Mouse (Mus musculus) monocyte, adult 5-6 weeks (primary cell): ENCODE data around the gene Gm47995. TPM values are rescaled to one million over a fixed set of nuclear protein-coding genes. Genes with fewer than 3 reads are reported as not detected.

Experiments used
- ATAC-seq: fragments of 153-309, 156-312 bp; replicated peaks from 2 replicates; pipeline ENCODE4 v1.8.0; 2017; ENCODE audit warnings: mild to moderate bottlenecking; ENCODE audit not compliant: low TSS enrichment, insufficient number of reproducible peaks, severe bottlenecking, poor library complexity, low FRiP score
- total RNA-seq: library from RNA; stranded (forward); fragments of 200-1000, 200-491, 200-594 nt; gene quantifications from 3 replicates; pipeline ENCODE4 v1.2.3, GENCODE M21; 2017

Gm47995 gene
- total RNA-seq, 1 experiment from 2014 or later: not detected

DNA sequence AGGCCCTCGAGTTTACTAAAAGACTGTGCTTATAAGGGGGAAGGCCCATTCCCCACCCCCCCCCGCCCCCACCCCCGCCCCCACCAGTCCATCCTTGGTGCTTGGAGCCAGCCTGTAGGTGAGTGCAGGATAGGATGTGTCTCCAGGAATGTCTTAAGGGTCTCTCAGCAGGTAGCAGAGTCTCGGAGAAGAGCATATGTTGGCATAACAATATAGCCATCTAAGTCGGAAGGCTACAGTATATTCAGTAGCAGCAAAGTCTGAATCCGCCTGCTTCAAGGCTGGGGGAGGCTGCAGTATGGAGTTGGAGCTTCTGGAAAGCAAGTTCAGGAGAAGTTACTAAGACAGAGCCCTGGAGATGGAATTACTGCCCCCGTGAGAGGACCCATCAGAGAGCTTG lies 21.9 kb downstream of the Gm47995 start:
- no peak for ATAC-seq

DNA sequence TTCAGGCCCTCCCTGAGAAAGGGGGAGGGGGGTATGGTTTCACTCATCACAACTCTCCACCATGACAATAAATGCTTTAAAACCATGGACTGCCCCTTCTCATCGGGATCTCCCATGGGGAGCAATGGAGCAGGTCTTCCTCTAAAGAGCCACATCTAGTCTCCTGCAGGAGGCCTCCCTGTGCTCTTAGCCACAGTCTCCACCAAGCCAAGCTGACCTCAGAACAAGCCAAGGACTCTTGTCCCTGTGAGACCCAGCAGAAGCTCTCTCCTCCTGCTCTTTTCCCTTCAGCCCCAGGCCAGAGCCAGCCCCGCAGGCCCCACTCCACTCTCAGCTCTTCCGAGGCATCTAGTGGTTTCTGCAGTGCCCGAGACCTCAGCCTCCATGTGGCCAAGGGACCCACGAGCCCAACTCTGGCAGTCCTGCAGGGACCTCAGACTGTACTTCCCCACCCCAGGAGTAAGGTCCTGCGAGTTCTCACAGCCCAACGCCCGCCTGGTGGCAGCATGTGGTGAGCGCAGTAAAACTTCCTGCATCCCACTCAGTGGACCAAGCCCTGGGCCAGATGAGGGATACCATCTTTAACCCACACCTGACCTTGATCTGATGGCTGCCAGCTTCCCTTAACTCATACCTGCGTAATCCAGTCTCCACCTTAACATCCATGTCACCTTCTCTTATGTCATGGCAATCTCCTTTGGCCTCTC lies 24.5 kb downstream of the Gm47995 start:
- ATAC-seq: no peak

DNA sequence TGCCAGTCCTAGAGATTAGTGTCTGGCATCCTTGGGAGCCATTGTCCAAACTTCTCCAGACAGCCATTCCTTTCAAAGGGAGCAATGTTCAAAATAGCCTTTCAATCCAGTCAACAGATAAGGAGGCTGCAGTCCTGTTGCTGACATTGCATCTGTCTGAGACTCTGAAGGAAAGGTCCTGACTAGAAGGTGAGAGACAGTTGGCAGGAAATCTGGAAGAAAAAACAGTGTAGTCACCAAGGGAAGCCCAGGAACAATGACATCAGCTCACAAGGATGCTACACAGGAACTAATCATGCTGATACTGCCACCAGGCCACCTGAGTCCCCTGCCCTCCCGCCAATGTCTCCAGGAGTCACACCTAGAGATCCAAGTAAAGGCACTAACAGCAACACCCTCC lies 25.1 kb downstream of the Gm47995 start:
- no peak for ATAC-seq

DNA sequence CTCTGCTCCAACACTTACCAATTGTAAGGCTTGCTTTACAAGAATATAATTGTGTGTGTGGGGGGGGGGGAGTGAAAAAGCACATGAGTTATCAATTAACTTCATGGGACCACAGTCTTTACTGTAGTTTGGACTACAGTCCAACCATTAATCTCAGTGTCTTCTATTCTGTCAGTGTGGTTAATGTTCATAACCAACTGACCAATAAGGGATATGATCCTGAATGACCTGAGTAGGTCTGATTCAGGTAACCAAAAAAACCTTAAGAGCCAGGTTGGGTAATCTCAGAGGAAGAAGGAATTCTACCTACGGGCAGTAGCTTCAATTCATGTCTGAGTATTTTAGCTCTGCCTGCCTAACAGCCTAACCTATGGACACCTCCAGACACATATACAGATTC lies 26.3 kb downstream of the Gm47995 start:
- no peak for ATAC-seq

DNA sequence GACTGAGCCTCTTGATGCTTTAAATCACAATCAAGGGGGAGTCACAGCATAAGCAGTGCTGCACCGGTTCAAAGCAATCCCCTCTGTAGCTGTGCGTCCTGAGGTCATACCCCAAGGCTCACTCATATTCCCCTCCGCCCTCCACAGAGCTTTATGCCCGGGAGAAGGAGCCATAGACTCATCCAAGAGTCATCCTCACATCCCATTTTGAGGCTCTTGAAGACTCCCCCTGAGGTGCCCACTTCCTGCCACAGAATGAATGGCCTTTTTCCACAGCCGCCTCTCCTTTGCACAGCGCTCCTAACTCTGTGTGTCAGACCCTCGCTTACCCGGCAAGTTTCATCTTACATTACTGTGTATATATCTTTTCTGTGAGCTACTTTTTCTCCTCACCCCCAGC lies 29.3 kb downstream of the Gm47995 start:
- no peak for ATAC-seq

DNA sequence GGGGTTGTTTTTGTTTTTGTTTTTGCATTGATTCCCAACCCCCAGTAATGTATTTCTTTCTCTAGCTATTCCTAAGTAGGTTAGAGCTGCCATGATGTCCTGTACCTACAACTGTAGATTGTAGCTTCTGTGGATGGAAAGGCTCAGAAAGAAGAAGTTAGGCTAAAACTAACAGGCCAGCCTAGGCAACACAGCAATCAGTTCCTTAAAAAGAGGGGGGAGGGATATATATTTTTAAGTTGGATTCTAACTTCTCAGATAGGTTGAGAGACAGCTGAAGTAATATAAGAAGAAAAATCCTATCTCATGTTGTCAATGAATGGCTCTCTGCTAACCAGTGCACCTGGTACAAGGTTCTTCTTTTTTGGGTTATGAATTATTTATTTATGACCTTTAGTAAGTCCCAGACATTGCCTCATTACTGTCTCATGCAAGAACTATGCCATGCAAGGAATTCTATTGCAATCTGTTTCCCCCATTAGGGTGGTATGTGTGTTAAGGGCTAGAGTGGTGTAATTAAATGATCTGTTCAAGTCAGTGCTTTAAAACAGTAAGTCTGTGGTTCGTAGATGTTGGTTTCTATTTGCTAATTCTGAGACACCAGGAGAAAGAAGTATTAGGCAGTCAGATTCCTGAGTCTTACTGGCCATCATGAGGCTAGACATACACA lies 30.2 kb downstream of the Gm47995 start:
- peak; percentile 50; the same call in 1 of the 2 replicates for ATAC-seq

DNA sequence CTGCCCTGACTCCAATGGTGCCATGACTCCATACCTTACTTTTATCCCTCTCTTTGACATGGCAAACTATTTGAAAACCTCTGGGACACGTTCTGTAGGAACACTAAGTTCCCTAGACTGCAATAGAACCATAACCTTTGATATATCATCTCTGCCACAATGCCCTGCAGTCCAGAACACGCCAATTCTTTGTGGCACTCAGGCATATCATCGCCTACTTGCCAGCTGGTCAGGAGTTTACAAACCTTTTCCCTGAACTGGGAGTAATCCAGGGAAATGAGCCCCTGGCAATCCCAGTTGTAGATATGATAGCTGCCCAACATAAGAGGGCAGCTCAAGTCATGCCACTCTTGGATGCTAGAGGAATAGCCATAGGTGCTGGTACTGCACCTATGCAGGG lies 34.1 kb downstream of the Gm47995 start:
- no peak for ATAC-seq

DNA sequence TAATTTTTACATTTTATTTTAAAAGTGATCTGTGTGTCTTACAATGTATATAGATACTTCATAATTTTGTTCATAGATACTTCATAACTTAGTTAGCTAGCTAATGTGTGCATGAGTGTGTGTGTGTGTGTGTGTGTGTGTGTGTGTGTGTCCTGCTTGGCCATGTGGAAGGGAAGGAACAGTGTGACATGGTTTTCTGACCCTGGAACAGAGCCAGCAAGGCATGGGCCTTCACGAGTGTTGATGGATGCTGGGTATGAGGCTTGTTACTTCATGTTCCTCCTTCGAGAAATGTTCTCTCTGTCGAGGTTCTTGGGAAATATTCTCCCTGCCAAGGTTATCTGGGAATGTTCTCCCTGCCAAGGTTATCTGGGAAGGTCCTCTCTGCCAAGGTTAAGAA lies 35.5 kb downstream of the Gm47995 start:
- ATAC-seq: no peak

DNA sequence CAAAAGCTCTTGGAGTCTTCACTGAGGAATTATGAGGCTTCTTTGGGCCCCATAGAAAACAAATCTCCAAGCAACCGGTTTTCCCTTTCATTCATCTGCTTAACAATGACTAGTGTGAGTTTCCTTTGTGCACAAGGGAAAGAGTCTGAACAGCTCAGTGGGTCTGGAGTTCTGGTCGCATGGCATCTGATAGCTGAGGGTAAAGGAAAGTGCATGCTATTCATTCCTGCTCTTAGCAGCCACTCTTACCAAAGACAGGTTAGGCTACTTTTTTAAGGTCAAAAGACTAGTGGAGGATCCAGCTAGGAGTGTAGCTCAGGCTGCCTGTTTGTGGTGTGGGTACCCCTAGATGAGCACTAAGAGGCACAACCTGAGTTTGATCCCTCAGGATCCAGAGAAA lies 37.3 kb downstream of the Gm47995 start:
- ATAC-seq: no peak

DNA sequence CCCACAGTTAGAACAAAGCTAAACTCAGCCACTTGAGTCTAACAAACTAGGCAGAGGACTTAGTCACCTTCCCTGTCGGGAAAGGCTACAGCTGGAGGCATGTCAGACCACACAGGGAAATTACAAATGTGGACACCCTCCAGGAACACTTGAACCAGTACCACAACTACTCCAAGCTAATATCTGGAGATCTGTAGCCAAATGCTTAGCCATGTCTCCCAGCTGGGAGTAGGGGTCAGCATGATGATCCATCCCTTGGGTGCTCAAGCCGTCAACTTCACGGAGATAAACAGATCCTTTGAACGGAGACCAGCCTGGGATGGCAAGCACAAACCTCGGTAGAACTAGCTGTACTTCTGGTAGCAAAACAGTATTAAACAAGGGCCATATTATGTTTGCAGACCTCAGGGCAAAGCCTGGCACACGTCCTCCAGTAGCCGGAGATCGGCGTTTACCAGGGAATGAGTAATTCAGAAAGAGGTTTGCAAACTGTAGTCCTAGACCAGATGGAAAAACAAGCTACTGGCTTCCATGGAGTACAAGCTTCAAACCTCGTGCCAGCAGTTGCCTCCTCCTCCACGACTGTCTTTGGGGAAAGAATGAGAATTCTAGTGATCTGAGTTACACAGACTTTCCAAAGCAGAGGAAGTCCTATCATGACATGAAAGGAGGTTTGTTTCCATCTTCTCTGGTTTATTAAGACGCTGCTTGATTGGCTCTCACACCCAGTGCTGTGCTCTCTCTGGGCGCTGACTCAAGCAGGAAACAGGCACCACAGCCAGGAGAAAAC lies 38.1 kb downstream of the Gm47995 start:
- no peak for ATAC-seq

DNA sequence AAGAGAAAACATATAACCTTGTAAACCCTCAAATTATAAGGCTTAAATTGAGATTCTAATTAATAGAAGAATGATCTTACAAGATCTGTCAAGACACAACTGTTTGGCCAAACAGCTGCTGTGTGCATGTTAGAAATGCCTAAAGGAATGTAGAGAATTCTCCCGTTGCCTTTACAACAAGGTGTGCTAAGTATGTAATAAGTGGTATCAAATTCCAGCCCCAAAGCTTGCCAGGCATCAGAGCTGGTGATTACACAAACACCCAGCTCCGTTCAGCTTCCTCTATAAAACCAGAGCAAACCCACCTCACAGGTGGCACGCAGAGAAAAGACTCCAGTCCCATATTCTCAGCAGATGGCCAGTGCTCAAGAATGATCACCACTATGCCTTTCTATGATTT lies 39.5 kb downstream of the Gm47995 start:
- no peak for ATAC-seq

DNA sequence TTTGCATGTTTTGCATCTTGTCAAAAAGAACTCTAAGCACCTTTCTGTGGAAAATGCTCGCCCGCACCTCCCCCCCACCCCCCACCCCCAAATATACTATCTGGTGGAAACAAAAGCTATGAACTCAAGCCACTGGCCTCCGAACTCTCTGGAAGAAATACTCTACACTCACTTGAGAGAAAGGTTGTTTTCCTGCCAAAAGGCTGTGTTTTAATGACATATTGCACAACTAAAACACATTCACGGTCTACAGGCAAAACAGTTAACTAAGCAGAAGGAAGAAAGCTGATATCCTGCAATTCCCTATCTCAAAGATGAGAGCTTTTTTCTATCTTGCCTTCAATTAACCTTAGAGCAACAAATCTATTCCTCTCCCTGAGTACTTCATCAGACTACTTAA lies 45.1 kb downstream of the Gm47995 start:
- ATAC-seq: no peak

DNA sequence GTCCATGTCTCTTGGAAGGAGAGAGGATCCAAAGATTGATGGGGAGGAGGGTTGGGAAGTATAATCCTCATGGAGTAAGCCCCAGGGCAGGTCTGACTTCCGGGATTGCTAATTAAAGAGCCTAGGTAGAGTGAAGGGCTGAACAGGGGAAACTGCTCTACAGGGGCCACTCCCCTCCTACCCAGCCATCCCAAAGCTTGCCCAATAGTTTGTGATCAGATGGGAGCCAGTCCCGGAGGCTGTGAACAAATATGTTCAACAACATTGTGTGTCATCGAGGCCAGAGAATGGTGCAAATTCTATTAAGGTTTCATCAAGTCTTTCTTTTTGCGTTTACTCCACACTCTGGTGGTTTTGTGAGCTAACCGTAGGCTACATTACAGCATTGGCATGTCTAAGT lies 45.8 kb downstream of the Gm47995 start:
- no peak for ATAC-seq

DNA sequence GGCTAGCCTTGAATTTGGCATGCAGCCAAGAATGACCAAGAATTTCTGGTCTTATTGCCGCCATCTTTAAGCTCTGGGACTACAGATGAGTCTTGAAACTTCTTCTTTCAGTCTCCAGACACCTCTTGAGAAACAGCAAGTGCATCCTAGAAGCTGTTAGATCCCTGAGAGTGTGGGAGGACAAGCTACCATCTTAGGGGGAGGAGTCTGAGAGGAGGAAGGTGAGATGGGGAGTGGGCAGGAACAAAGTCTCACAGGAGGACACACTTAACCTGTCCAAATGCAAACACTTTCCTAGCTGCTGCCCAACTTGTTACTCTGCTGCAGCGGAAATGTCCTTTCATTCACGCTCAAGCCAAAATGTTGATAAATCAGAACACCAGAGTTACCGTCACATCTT lies 46.5 kb downstream of the Gm47995 start:
- peak; percentile 32; the same call in 1 of the 2 replicates for ATAC-seq

DNA sequence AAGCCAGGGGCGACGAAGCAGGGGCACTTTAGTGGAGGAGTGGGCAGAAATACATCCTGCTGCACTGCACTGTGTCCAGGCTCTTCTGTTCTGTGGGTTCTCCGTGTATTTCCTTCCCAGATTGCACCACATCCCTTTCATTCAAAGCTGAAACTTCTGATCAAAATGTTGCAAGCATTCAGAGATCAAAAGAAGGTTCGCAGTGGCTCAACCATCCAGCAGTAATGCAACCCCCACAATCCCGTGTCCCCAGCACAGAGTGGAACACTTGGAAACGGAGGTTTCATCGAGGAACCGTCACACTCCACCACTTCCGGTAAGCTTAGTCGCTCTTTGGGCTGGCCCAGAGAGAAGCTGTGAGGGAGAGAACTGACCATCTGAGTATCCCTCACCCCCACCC lies 46.9 kb downstream of the Gm47995 start:
- ATAC-seq: no peak

DNA sequence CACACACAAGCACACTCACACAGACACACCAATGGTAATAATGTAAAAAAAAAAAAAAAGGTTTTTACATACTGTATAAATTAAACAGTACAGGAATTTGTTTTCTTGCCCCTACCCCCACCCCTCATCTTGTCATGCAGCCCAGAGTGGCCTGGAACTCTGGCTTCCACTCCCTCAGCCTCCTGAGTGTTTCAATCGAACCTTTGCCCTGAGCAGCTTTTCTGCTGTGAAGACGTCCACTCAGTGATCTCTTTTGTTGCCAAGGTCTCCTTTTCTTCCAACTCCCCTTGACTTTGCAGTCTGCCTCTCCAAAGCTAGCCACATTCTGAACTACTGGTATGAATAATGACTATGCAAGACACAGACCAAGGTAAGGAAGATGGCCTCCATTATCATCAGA lies 47.6 kb downstream of the Gm47995 start:
- no peak for ATAC-seq
